Mouse (Mus musculus) left cerebral cortex, postnatal 10 days (tissue): Measurements from ENCODE around the gene Herc4. TPM values are rescaled to one million over a fixed set of nuclear protein-coding genes. Genes with fewer than 3 reads are reported as not detected.
A peak's percentile ranks its signal among the peaks of the same experiment; 100 is the strongest.

ENCODE experiments used
- DNase-seq, 2 experiments: peaks; one replicate each; pipeline ENCODE4 v3.0.0; 2021 to 2022; ENCODE audit warnings: low spot score in 2 of 2, mixed read lengths in 1 of 2; ENCODE audit errors: extremely low spot score in 1 of 2
- intact Hi-C: fragments of 180-260 bp; cut with DNase I; formaldehyde crosslinking; loops from one replicate; pipeline ENCODE4 v1.15.1; 2025
- total RNA-seq, 2 experiments: library from RNA; stranded (reverse); gene quantifications; 2 replicates each; pipeline ENCODE4 v1.2.3; 2021

Gene Herc4
- total RNA-seq, 2 experiments from 2014 or later, result 40.6 to 43.6 TPM

GRCm38 (mm10) chr10:63244746-63245145 lies 1.1 kb downstream of the Herc4 start:
- intact Hi-C loops, result loop anchor here (5.0 kb wide), 1 partner anchor 87 kb away; no protein-coding TSS in a partner anchor
- peak in 1 of 2 experiments; percentile 44 for DNase-seq

- DNase-seq, result no peak
- intact Hi-C loops, result no loop called here
These were observed 2.2 kb downstream of the Herc4 start for GRCm38 (mm10) chr10:63245846-63246245.

- intact Hi-C loops, result no loop called here
- no peak for DNase-seq
These were observed 3.8 kb downstream of the Herc4 start for GRCm38 (mm10) chr10:63247457-63247856.

GRCm38 (mm10) chr10:63248421-63248820 lies 4.8 kb downstream of the Herc4 start:
- intact Hi-C loops, result no loop called here
- no peak for DNase-seq

- intact Hi-C loops, result no loop called here
- DNase-seq, result no peak
These were observed 15.1 kb downstream of the Herc4 start for GRCm38 (mm10) chr10:63258696-63259095.

GRCm38 (mm10) chr10:63259340-63259739 lies 15.7 kb downstream of the Herc4 start:
- DNase-seq, result no peak

GRCm38 (mm10) chr10:63267941-63268340 lies 24.3 kb downstream of the Herc4 start:
- intact Hi-C loops, result no loop called here
- no peak for DNase-seq

More at GRCm38 (mm10) chr10:63259340-63259739, 15.7 kb downstream of the Herc4 start:
- intact Hi-C loops, result no loop called here

- DNase-seq, result no peak
- intact Hi-C loops, result no loop called here
These were observed 28.8 kb downstream of the Herc4 start for GRCm38 (mm10) chr10:63272401-63272800.

- DNase-seq, result no peak
- intact Hi-C loops, result no loop called here
These were observed 29.3 kb downstream of the Herc4 start for GRCm38 (mm10) chr10:63272868-63273267.

GRCm38 (mm10) chr10:63277010-63277409 lies 33.4 kb downstream of the Herc4 start:
- intact Hi-C loops, result no loop called here
- DNase-seq, result no peak

GRCm38 (mm10) chr10:63279851-63280250 lies 36.2 kb downstream of the Herc4 start:
- intact Hi-C loops, result no loop called here
- no peak for DNase-seq

GRCm38 (mm10) chr10:63282417-63282816 lies 38.8 kb downstream of the Herc4 start:
- DNase-seq, result no peak
- intact Hi-C loops, result no loop called here

GRCm38 (mm10) chr10:63282846-63283245 lies 39.2 kb downstream of the Herc4 start:
- intact Hi-C loops, result no loop called here
- DNase-seq, result no peak

GRCm38 (mm10) chr10:63302356-63302755 lies 58.7 kb downstream of the Herc4 start:
- intact Hi-C loops, result no loop called here

GRCm38 (mm10) chr10:63308582-63309366 lies 65.2 kb downstream of the Herc4 start:
- DNase-seq, result peak; percentile 60 to 86
- intact Hi-C loops, result no loop called here

More at GRCm38 (mm10) chr10:63302356-63302755, 58.7 kb downstream of the Herc4 start:
- DNase-seq, result no peak

- intact Hi-C loops, result loop anchor here (5.0 kb wide), 1 partner anchor 161 kb away; no protein-coding TSS in a partner anchor
- no peak for DNase-seq
These were observed 70.1 kb downstream of the Herc4 start for GRCm38 (mm10) chr10:63313726-63314125.

GRCm38 (mm10) chr10:63327091-63327490 lies 83.5 kb downstream of the Herc4 start:
- DNase-seq, result no peak
- intact Hi-C loops, result loop anchor here (10.0 kb wide), 1 partner anchor 322 kb away; no protein-coding TSS in a partner anchor

- intact Hi-C loops, result loop anchor here (5.0 kb wide), 1 partner anchor 40 kb away; no protein-coding TSS in a partner anchor
- DNase-seq, result no peak
These were observed 93.3 kb downstream of the Herc4 start for GRCm38 (mm10) chr10:63336901-63337300.

GRCm38 (mm10) chr10:63337326-63337725 lies 93.7 kb downstream of the Herc4 start:
- DNase-seq, result no peak

More at GRCm38 (mm10) chr10:63337326-63337725, 93.7 kb downstream of the Herc4 start:
- intact Hi-C loops, result loop anchor here (5.0 kb wide), 1 partner anchor 40 kb away; no protein-coding TSS in a partner anchor
